Mouse (Mus musculus): ENCODE measurements around the gene Thada.
A peak's percentile ranks its signal among the peaks of the same experiment; 100 is the strongest.

DNA sequence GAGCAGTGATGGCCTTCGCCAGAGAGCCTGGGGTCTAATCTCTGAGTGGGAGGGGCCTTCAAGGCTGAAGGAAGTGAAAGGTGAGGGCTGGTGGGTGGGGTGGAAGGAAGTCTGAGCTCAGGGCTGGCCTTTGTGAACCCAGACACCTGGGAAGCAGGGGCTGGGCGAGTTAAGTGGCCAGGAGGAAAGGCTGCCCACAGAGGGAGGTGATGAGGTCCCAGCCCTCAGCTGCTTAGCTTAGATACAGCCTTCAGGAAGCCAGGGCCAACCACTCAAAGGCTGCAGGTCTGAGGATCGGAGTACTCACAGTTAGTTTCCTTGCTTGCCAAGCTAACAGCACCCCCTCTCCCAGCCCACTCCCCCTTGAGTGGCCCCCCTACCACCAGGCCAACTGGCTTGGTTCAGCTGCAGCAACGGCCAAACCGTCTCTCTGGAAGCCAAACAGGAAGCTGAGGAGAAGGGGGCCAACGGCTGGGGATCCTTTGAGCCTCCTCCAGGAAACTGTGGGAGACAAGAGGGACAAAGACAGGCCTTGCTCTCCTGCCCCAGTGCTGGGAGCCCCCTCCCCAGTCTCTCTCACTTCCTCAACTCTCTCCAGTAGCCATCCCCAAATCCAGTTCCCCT lies 304.7 kb downstream of the Thada start:
- 0 out of 2 replicates have a peak, but pooled peaks have one; percentile 5 for TF ChIP-seq CTCF (IDR thresholded peaks at IDR 0.05; ENCODE audit: low read depth)
- no peak for TF ChIP-seq EP300 (optimal IDR thresholded peaks at IDR 0.05)

Data from stomach, postnatal 0 days (tissue).